In genomic region chr10:10322961-10323360, GRCm38 (mm10) we compare ENCODE assay signal across 22 mouse cellular contexts.
DNase-seq lines count a peak whose midpoint lies in the region; TF ChIP-seq lines count a peak whose summit lies in the region.
"Had no signal": no experiment of that assay in that cellular context is flagged by ENCODE, and none has a peak within 500 bp of the region (broad histone marks: within the 10 kb centered on the region; RNA-seq: fewer than 3 reads in every experiment).

No protein-coding gene starts in this region.

- no peak for TF ChIP-seq CTCF in left cerebral cortex, adult 2 months (IDR thresholded peaks at IDR 0.05)

- H3K36me3 ChIP-seq in hindbrain, embryonic 10.5 days, result no peaks in the 10 kb centered on the region
- H3K36me3 ChIP-seq: G1E; heart, embryonic 15.5 days; limb, embryonic 10.5 days had no signal

- intact Hi-C loops in left cerebral cortex, adult 2 months (cut with DNase I), result loop anchor here (5.0 kb wide), 2 partner anchors 71 to 216 kb away; no protein-coding TSS in a partner anchor
- intact Hi-C loops in left cerebral cortex, postnatal 4 days (cut with DNase I), result loop anchor here (5.0 kb wide), 2 partner anchors 426 to 511 kb away; no protein-coding TSS in a partner anchor
- intact Hi-C loops in left cerebral cortex, postnatal 14 days (cut with DNase I), result loop anchor here (5.0 kb wide), 3 partner anchors 226 to 511 kb away; no protein-coding TSS in a partner anchor

- no peaks in the 10 kb centered on the region for H3K9me3 ChIP-seq in hindbrain, embryonic 10.5 days
- H3K9me3 ChIP-seq: forebrain, embryonic 13.5 days; G1E; heart, embryonic 15.5 days; limb, embryonic 10.5 days had no signal

- WGBS in hindbrain, embryonic 10.5 days, result 88% methylated on average over 11 of the region's 11 CpGs

- DNase-seq in left cerebral cortex, adult 2 months (ENCODE audit: extremely low spot score in 1 of 2, low spot score in 2 of 2), result peak; percentile 18 to 43
- DNase-seq in left cerebral cortex, postnatal 4 days, result no peak
- peak; percentile 71 to 74 for DNase-seq in layer of hippocampus, adult 8-10 months (ENCODE audit: low spot score in 2 of 2)
- peak; percentile 46 to 50 for DNase-seq in left cerebral cortex, postnatal 14 days (ENCODE audit: low spot score in 2 of 2)
- peak; percentile 48 to 49 for DNase-seq in right cerebral cortex, postnatal 36 days (ENCODE audit: low spot score in 2 of 2)
- no peak for DNase-seq in hindbrain, embryonic 10.5 days (ENCODE audit: low spot score)
- no peak for DNase-seq in adipocyte (ENCODE audit: low spot score)
- DNase-seq in kidney, adult 18-20 months, result no peak
- DNase-seq: cerebellum, adult 9-10 months; gastrocnemius, postnatal 25 days; heart, adult 2 months; heart, postnatal 4 days; kidney, adult 11 months; kidney, postnatal 10 days; lung, adult 18-20 months; lung, postnatal 36 days had no signal

- peak overlapping the region; percentile 67 for H3K27ac ChIP-seq in left cerebral cortex, adult 2 months
- H3K27ac ChIP-seq in hindbrain, embryonic 10.5 days, result no peak overlapping the region
- H3K27ac ChIP-seq: forebrain, embryonic 13.5 days; heart, adult 2 months; heart, embryonic 15.5 days; hindbrain, postnatal 0 days; limb, embryonic 10.5 days; stomach, postnatal 0 days had no signal

- H3K4me1 ChIP-seq in hindbrain, embryonic 10.5 days (replicated peaks), result 0 out of 2 replicates have a peak, but pooled peaks cover 7% of the 10 kb centered on the region

- no peaks in the 10 kb centered on the region for H3K27me3 ChIP-seq in hindbrain, embryonic 10.5 days (ENCODE audit: insufficient read depth, poor library complexity, severe bottlenecking)
- H3K27me3 ChIP-seq: forebrain, embryonic 13.5 days; heart, embryonic 15.5 days had no signal

- H3K4me3 ChIP-seq in left cerebral cortex, adult 2 months, result no peak overlapping the region
- H3K4me3 ChIP-seq in hindbrain, embryonic 10.5 days, result no peak overlapping the region
- H3K4me3 ChIP-seq: forebrain, embryonic 13.5 days; heart, adult 2 months; heart, embryonic 15.5 days; limb, embryonic 10.5 days had no signal

Comparison
In these comparisons a context has a peak if more than half of its experiments do, and no peak if none do; other contexts are left out.
1. DNase-seq: peak in left cerebral cortex, adult 2 months (2 of 2), layer of hippocampus, adult 8-10 months (2 of 2), left cerebral cortex, postnatal 14 days (2 of 2) and right cerebral cortex, postnatal 36 days (2 of 2); none in left cerebral cortex, postnatal 4 days (single experiment), hindbrain, embryonic 10.5 days (single experiment), adipocyte (single experiment) and kidney, adult 18-20 months (single experiment).